Mouse (Mus musculus) heart, adult 8-10 months (tissue): ENCODE measurements around the gene Deaf1. TPM values are rescaled to one million over a fixed set of nuclear protein-coding genes. Genes with fewer than 3 reads are reported as not detected.

Experiments
- DNase-seq: peaks from one replicate; pipeline ENCODE4 v3.0.0; 2022; ENCODE audit warnings: low spot score
- total RNA-seq, 4 experiments: library from RNA; stranded (reverse); gene quantifications; 2 replicates each; pipeline ENCODE4 v1.2.4; 2022

Gene Deaf1
- total RNA-seq, 4 experiments from 2014 or later, result 10.8 to 14.7 (median 12.7) TPM

DNA sequence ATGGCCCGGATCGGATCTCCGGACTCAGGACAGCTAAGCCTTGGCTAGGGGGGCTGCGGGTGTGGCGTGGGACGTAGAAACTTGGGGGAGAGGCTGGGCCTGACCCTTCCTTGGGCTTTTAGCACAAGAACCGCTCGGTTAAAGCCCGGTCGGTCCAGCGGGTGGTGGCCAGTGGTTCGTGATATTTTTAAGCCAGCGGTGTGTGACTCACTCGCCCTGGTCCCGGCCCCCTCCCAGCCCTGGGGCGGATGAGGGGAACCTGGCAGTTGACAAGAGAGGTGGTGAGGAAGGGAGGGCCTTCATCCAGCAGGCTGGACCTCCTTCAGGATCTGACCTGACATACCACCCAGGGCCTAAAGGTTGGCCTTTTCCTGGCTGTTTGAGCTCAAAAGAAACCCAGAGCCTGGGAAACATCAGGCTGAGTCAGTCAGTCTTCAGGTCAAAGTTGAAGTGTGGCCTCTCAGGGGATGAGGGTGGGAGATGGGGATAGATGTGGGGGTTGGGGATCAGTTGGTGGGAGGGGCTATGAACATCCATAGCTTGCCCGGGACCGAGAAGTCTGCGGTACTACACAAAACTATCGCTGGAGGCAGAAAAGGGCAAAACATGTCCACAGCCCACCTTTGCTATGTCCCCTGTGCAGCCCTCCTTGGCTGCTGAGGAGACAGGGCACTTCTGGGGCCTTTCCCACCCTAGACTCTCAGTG is 11.9 kb upstream of the Deaf1 start:
- DNase-seq, result no peak

DNA sequence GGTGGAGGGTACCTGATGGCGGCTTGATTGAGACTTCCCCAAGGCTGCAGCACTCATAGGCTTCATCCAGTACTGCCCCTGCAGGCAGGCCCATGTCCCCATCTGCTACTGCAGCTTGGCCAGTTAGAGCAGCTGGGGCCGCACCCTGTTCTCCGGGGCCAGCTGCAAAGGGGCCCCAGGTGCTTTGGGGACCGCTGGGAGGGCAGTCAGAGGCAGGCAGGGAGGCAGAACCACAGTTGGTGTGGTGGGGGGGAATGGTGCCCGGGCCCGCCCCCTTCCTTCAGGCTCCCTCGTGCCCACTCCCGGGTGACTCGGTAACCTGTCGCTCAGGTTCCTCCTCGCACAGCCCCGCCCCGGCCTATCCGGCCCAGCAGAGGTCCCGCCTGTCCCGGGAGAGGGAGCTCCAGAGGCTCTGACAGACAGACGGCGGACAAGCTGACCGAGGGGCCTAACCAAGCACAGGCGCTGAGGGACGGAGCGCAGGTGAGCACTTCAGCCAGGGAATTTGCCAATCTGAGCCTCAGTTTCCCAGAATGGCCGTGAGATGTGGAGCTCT is 11.2 kb upstream of the Deaf1 start, which contains the start of gene Eps8l2:
TSS of gene Eps8l2 (plus strand) at position 305 of the 556 bp plus-strand sequence.
- DNase-seq, result no peak

DNA sequence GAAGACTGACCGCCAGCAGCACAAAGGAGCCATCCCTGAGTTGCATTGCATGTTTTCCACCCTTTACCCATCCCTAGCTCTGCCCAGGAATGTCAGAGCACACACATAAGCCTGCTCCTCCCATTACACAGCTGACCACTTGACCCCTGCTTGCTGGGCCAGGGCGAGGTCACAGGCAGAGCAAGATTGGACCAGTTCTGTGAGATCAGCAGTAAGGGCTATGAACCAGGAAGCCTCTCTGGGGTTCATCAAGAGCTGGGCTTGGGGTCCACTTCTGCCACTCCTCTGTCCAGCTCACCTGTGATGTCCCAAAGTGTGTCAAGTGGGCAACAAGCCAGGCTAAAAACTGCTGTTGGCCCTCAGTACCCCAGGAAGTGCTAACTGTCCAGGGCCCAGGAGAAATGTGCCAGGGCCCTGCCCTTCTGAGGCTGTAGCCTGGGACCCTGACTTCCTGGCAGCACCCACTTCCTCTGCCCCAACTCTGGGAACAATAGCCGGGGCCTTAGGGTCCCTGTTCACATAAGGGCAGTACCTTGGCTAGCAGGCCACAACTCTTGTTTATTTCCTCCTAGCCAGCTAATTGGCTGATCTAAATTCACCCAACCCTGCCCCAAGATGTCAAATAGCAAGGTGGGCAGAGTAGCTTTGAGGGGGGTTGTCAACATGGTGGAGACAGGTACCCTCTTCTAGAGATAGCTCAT is 10.4 kb upstream of the Deaf1 start:
- no peak for DNase-seq

DNA sequence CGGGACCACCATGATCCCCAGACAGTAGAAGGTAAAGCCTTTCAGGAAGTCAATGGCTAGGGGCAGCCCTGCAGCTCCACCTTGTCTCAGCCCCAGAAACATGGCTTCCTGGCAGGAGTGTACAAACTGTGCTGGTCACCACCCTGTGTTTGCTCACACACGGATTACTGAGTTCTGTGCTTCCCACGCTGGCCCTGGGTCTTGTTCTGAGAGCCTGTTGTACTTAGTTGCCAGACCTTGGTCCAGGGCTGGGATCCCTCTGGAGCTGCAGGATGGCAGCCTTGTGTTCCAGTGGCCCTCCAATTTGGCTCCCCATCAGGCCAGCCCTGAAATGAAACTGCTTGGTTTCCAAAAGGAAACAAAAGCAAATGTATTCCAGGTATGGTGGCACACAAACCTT is 8.8 kb upstream of the Deaf1 start:
- no peak for DNase-seq

DNA sequence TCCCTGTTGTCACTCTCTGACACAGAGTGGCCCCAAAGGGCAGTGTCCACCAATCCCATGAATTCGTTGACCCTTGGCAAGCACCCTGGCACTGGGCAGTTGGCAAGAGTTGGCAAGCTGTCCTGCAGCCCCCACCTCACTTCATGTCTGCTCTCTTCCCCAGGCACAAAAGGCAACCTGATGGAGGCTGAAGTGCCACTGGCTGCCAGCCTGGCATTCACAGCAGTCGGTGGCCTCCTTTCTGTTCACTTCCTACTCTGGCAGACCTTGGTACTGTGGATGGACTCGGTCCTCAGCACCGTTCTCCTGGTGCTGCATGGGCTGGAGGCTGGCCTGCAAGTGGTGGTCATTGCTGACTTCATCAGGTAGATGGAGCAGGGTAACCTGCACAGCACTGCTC is 8.2 kb upstream of the Deaf1 start:
- DNase-seq, result no peak

DNA sequence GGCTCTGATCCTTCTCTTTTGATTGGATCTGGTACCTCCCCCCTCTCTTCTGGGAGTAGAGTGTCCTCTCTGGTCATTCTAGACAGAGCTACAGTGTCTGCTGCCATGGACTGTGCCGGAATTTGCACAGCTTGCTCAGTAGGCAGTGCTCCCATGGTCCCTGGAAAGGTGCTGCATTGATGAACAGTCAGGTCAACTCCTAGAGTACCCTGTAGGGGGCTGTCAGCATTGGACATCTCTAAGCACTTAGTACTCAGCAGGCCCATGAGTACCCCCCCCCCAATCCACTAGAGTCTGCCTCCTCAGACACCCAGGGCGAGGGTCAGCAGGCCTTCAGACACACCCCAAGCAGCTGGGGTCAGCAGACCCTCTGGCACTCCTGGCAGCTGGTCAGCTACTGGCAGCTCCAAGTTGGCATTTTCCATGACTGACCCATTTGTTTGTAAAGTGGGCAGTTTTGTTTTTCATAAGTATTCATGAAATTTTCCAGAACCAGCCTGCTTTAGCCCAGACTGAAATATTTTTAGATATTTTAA is 7.6 kb upstream of the Deaf1 start:
- DNase-seq, result no peak

DNA sequence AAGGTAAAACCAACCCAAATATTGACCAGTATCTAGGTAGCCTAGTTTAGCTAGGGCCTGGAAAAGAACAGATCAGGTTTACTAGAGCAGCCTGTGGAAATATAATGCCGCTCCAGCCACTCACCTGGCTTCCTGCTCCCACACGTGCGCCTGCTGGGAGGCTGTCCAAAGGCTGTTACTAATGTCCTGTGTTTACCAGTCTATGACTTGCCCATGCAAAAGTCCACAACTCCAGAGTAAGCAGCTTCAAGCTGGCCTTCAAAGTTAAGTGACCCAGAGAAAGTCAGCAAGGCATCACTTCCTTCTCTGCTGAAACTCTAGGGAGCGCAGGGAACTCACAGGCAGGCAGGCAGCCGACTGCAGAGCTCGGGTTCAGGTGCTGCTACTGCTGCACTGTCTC is 4.5 kb upstream of the Deaf1 start:
- DNase-seq, result no peak

DNA sequence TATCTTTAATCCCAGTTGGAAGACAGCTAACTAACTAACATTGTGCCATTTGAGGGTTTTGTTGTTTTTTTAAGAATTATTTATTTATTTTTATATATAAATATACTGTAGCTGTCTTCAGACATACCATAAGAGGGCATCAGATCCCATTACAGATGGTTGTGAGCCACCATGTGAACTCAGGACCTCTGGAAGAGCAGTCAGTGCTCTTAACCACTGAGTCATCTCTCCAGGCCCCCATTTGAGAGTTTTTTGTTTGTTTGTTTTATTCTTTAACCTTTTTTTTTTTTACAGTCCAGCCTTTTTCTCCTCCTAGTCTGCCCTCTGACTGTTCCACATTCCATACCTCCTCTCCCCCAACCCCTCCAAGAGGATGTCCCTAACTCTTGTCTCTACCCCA is 3.2 kb upstream of the Deaf1 start:
- no peak for DNase-seq

DNA sequence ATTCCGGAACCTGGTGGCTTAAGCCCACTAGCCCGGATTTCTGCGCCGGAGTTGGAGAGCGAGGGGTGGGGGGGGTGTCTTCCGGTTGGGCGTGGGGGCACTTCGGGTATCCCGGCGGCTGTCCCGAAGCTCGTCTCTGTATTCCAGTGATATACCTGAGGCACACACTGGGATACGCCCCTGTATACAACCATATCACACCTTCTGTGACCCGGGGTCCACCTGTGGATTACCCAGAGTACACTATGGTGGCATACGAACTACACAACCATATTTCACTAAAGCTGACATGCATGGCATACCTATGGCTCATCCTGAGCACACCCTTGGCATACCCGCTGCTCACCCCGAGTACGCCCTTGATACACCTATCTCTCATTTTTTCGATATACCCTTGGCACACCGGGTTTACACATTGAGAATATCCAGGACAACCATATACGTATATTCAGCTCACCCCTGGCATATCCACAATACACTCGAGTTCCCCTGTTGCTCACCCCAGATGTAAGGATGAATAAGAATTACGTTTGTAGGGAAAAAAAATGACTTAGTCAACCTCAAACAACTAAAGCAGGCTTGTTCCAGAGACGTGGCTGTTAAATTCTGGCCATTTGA is 992 bp upstream of the Deaf1 start:
- no peak for DNase-seq

DNA sequence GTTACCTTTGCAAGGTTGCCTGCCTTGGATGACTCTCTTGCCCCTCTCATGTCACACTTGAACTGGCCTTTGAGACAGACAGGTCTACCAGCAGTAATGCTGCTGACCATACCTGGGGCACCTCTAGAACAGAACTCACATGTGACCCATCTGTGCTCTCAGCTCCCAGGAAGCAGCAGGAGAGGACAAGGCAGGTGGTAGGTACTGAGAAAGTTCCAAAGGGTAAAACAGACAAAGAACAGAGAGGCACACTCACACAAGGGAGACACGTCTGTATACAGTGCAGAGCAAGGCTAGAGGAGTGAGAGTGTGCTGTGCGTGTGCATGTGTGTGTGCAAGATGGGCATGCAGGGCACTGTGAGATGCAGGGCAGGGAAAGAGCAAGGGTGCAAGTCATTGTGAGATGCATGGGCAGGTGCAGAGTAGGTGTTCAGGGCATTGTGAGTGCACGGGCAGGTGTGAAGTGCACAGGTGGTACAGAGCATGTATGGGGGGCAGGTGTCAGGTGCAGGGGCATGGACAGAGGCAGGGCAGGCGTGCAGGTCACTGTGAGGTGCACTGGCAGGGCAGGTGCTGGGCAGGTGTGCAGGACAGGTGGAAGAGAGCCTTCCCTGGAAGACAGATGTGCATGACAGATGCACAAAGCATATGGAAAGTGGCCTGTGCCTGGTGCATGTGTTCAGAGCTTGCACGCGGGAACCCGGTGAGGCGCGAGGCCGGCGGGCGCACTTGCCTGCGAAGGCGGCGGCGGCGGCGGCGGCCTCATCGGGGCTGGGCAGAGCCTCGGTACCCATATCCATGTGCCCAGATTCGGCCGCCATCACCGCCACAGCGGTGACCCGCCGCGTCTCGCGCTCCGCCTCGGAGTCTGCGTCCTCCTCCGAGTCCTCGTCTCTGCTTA is 694 bp downstream of the Deaf1 start:
- DNase-seq, result no peak

DNA sequence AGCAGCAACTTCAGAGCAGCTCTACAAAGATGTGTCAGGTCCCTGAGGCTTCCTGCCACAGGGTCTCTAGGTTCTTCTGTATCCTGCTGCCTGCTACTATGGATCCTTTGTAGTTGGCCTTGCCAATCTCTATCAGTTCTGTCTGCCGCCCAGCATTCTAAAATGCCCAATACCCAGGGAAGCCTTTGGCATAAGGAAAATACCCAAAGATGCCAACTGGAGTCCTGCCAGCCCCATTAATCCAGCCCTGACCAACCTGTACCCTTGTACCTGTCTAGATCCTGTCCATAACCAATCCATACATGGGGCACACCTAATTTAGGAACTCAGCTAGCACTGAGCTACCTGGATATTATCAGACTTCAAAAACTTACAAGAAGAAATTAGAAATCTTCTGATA is 2.8 kb downstream of the Deaf1 start:
- no peak for DNase-seq

DNA sequence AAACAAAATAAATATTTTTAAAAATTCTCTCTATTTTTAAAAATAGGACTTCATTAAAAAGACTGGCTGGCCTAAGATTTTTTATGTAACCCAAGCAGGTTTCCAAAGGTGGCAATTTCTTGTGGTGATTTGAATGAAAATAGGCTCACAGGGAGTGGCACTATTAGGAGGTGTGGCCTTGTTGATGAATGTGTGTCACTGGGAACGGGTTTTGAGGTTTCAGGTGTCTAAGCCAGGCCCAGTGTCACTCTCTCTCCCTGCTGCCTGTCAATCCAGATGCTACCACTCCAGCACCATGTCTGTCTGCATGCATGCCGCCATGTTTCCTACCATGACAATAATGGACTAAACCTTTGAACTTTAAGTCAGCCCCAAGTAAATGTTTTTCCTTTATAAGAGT is 8.0 kb downstream of the Deaf1 start:
- DNase-seq, result no peak

DNA sequence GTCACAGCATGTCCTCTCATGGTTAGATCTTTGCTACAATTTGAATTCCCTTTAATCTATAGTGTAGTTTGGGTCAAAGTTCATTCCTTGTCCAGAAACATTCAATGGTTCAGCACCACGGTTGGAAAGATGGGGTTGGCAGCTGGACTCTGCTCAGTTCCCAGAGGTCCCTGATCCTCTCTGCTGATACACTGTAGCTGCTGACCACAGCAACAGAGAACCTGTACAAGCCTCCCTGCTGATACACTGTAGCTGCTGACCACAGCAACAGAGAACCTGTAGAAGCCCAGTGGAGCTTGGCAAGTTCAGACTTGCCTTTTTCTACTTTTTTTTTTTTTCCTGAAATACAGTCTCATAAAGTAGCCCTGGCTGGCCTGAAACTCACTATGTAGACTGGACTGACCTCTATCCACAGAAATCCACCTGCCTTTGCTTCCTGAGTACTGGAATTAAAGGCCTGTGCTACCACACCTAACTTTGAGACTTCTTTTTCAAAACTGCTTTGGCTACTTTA is 9.8 kb downstream of the Deaf1 start:
- DNase-seq, result no peak

DNA sequence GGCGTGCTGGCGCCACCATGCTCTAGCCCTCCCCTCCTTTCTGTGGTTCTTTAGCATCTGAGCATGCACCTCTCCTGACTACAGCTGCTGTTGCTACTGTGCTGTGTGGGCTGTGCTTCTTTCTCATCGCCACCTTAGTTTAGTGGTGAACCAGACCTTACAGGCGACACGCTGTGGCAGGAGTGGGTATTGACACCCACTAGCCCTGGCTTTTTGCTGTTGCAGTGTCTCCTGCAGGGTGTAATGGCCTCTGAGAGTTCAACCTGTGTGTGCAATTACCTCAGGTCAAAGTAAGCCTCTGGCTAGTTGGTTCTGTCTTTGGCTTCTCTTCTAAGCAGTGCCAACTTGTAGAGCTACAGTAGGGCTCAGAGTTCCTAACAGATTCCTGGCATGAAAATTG is 11.5 kb downstream of the Deaf1 start:
- no peak for DNase-seq

DNA sequence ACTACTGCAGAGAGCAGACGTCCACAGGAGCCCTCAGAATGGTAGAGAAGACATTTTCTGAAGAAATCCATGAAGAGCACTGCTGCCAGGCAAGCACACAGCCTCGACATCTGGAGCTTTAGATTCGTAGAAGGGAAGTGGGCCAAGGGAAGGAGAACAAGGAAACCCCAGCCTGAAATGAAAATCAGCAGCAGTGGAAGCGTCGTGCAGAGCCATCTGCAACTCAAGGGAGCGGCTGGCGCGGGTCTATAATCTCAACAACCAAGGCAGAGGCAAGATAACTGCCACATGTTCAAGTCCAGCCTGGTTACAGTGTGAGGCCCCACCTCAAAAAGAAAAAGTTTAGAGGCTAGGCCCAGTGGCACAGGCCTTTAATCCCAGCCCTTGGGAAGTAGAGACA is 12.4 kb downstream of the Deaf1 start:
- no peak for DNase-seq

DNA sequence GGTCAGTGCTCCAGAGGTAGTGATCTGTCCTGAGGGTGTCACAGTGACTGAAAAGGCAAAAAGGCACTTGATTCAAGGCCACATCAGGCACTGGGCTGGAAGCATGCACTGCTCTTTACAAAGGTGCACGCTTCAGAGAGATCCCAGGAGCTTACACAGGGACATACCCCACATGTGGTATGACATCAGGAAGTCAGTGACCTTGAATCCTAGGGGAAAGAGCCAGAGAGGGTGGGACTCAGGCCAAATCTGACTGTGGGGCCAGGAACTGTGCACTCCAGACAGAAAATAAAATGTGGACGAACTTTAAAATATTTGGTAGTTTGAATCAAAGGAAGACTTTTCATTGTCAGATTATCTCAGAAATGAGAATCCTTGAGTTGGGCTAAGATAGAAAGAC is 13.1 kb downstream of the Deaf1 start:
- no peak for DNase-seq

DNA sequence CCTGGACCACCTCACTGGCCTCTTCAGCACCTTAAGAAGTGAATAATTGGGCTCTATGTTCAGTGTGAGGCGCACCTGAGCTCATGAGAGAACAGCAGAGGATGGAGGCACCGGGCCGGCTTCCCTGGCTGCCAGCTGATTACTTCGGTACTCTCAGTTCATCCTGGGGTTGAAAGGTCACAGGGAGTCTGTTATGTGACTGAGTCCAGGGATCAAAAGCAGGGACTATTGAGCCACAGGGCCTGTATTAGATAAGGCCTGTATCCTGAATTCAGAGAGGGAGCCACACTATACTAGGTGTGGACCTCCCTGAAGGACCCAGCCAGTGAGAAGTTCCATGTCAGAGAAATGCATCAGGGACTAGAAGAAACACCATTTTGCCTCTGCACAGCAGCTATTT is 23.0 kb downstream of the Deaf1 start:
- no peak for DNase-seq

DNA sequence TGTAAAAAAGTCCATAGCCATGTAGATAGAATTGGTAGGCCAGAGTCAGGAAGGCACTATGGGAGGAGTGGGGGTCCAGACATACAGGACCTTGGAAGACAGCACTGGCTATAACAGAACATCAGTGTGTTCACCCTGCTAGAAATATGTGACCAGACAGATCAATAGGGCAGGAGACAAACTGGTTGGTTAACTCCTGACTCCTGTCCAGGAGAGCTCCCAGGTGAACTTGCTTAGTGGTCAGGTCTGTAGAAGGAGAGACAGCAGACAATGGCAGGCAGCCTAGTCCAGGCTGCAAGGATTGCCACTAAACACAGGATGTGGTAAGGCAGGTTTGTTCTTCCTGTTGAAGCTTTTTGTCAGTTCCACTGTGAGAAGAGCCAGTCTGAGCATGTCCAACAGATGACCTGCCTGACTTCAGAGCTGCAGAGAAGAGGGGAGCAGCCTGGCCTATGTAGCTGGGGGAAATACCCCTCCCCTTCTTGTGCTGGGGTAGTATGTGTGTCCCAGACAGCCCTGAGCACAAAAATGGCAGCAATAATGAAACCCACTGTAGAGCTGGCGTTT is 24.7 kb downstream of the Deaf1 start:
- DNase-seq, result no peak

DNA sequence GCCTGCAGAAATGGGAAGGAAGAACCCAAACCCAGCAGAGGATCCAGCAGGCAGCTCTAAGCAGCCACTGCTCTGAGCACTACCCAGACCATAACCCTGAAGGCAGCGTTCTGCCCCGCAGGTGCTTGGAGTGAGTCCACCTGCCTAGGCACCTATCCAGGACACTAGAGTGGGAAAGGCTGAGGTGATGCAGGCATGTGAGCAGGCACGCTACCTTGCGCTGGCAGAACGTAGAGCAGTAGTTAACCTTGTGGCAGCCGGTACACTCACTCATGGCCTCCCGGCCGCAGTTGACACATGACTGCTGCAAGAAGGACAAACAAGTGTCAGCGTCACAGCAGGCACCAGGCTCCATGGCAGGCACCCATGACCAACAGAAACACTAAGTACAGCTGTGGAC is 26.1 kb downstream of the Deaf1 start:
- no peak for DNase-seq

DNA sequence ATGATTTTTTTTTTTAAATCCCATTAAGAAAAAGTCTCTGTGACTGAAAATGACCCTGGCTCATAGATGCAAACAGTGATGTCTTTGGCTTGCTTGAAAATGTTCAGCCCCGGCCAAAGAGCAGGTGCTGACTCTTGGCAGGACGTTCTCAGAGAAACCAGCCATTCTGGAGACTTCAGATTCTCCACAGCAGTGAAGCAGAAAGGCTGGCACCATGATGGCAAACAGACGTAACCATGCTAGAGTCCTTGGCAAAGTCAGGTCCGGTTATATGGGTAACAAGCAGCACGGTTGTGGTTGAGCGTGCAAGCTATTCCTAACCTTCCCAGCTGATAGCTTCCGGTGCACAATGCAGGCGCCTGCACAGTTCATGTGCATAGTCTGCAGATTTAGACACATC is 28.3 kb downstream of the Deaf1 start:
- DNase-seq, result no peak
